Mouse (Mus musculus) megakaryocyte, adult 5-6 weeks (primary cell): Measurements from ENCODE around the gene Boc. TPM values are rescaled to one million over a fixed set of nuclear protein-coding genes. Genes with fewer than 3 reads are reported as not detected.
"Not testable (repeated sequence)": the region's sequence is repeated elsewhere in the genome, so short reads cannot be mapped to it uniquely, and the experiment has no call there.

Source experiments
- ATAC-seq: 2 replicates; pipeline ENCODE4 v1.8.0; 2016; ENCODE audit warnings: mild to moderate bottlenecking, inconsistent platforms; ENCODE audit not compliant: poor library complexity, severe bottlenecking
- total RNA-seq, 2 experiments: library from RNA; stranded (forward) in 1 of 2; stranded (reverse) in 1 of 2; fragments of 153-499, 151-499 nt in 1 of 2; fragments of 221-1000, 200-1000 nt in 1 of 2; gene quantifications; 2 replicates each; pipeline versions ENCODE4 v1.2.3 to v1.2.4; 2015 to 2017

The Boc gene
- total RNA-seq, 2 experiments from 2014 or later, result 0.07 TPM; not detected in 1

GRCm38 (mm10) chr16:44493868-44494267 is 64.8 kb downstream of the Boc start:
- no peak for ATAC-seq

- no peak for ATAC-seq
Observed at GRCm38 (mm10) chr16:44492706-44493105, 66.0 kb downstream of the Boc start.

- ATAC-seq, result no peak
Observed at GRCm38 (mm10) chr16:44492151-44492550, 66.5 kb downstream of the Boc start.

- no peak for ATAC-seq
Observed at GRCm38 (mm10) chr16:44491051-44491450, 67.6 kb downstream of the Boc start.

GRCm38 (mm10) chr16:44487194-44487593 is 71.5 kb downstream of the Boc start:
- ATAC-seq, result no peak

- no peak for ATAC-seq
Observed at GRCm38 (mm10) chr16:44486612-44487011, 72.1 kb downstream of the Boc start.

GRCm38 (mm10) chr16:44485691-44486090 is 73.0 kb downstream of the Boc start:
- ATAC-seq, result no peak

- ATAC-seq, result no peak
Observed at GRCm38 (mm10) chr16:44484831-44485230, 73.9 kb downstream of the Boc start.

- ATAC-seq, result peak; percentile 82
Observed at GRCm38 (mm10) chr16:44484079-44484478, 74.6 kb downstream of the Boc start.

- ATAC-seq, result no peak
Observed at GRCm38 (mm10) chr16:44481599-44482593, 76.8 kb downstream of the Boc start.

- no peak for ATAC-seq
Observed at GRCm38 (mm10) chr16:44480616-44481015, 78.1 kb downstream of the Boc start.

GRCm38 (mm10) chr16:44479852-44480251 is 78.8 kb downstream of the Boc start:
- ATAC-seq, result no peak

- ATAC-seq, result no peak
Observed at GRCm38 (mm10) chr16:44478767-44479166, 79.9 kb downstream of the Boc start.

- no peak for ATAC-seq
Observed at GRCm38 (mm10) chr16:44475682-44476375, 82.9 kb downstream of the Boc start.

- no peak for ATAC-seq
Observed at GRCm38 (mm10) chr16:44475281-44475680, 83.4 kb downstream of the Boc start.

- no peak for ATAC-seq
Observed at GRCm38 (mm10) chr16:44460922-44461321, 97.8 kb downstream of the Boc start.

- peak; percentile 68 for ATAC-seq
Observed at GRCm38 (mm10) chr16:44458826-44459225, 99.9 kb downstream of the Boc start.

- peak; percentile 79 for ATAC-seq
Observed at GRCm38 (mm10) chr16:44457858-44458257, 100.8 kb downstream of the Boc start.

- not testable (repeated sequence) for ATAC-seq
Observed at GRCm38 (mm10) chr16:44441913-44442312, 116.8 kb downstream of the Boc start.

GRCm38 (mm10) chr16:44435481-44435880 is 123.2 kb downstream of the Boc start:
- ATAC-seq, result no peak
